Mouse (Mus musculus): ENCODE data around the gene Art5. TPM values are rescaled to one million over a fixed set of nuclear protein-coding genes. Genes with fewer than 3 reads are reported as not detected.
"Not testable (repeated sequence)": the region's sequence is repeated elsewhere in the genome, so short reads cannot be mapped to it uniquely, and the experiment has no call there.

The Art5 gene
- polyA plus RNA-seq, 1 experiment: 6.9 TPM

- Histone ChIP-seq H3K4me3 (peak overlapping the region; percentile 81), H3K27me3 (ENCODE audit: control insufficient read depth, insufficient read depth, insufficient read length) (no peaks in the 10 kb centered on the region), H3K36me3 (ENCODE audit: control insufficient read depth, insufficient read depth) (peaks cover 6% of the 10 kb centered on the region), H3ac (ENCODE audit: control insufficient read depth, insufficient read length) (peak overlapping the region; percentile 25), H3K4me2 (ENCODE audit: low read depth) (peak overlapping the region; percentile 85), H3K79me2 (ENCODE audit: control insufficient read depth, insufficient read depth) (peaks cover 50% of the 10 kb centered on the region)
- TF ChIP-seq SRF (IDR thresholded peaks at IDR 0.05; ENCODE audit: control insufficient read depth, insufficient read length, low read depth) (no peak), E2F4 (IDR thresholded peaks at IDR 0.05; ENCODE audit: insufficient read depth) (no peak), CEBPB (IDR thresholded peaks at IDR 0.05; ENCODE audit: insufficient read depth, poor library complexity, severe bottlenecking) (no peak), TCF12 (IDR thresholded peaks at IDR 0.05; ENCODE audit: insufficient read depth, poor library complexity, severe bottlenecking) (no peak), MYOG (IDR thresholded peaks at IDR 0.05; ENCODE audit: control insufficient read depth in 1 of 3, insufficient read depth in 1 of 3, insufficient read length in 2 of 3, low read depth in 2 of 3) (no peak), USF1 (IDR thresholded peaks at IDR 0.05; ENCODE audit: low read depth) (no peak), POLR2AphosphoS2 (IDR thresholded peaks at IDR 0.05; ENCODE audit: insufficient read length, low read depth) (no peak), REST (IDR thresholded peaks at IDR 0.05; ENCODE audit: insufficient read depth, insufficient read length) (no peak), MYOD1 (IDR thresholded peaks at IDR 0.05; ENCODE audit: control insufficient read depth in 1 of 3, insufficient read length in 2 of 3, low read depth in 2 of 3) (no peak), MAX (IDR thresholded peaks at IDR 0.05; ENCODE audit: low read depth) (no peak), TCF3 (IDR thresholded peaks at IDR 0.05; ENCODE audit: insufficient read length, low read depth) (no peak), POLR2A (IDR thresholded peaks at IDR 0.05; ENCODE audit: insufficient read length, low read depth) (no peak)
Observed at GRCm38 (mm10) chr7:102064655-102065045, 44.6 kb downstream of the Art5 start.

- Histone ChIP-seq H3ac (ENCODE audit: control insufficient read depth, insufficient read length) (no peak overlapping the region), H3K79me2 (ENCODE audit: control insufficient read depth, insufficient read depth) (peaks cover 58% of the 10 kb centered on the region), H3K4me2 (ENCODE audit: low read depth) (peak overlapping the region; percentile 85), H3K36me3 (ENCODE audit: control insufficient read depth, insufficient read depth) (peaks cover 14% of the 10 kb centered on the region), H3K4me3 (peak overlapping the region; percentile 81), H3K27me3 (ENCODE audit: control insufficient read depth, insufficient read depth, insufficient read length) (no peaks in the 10 kb centered on the region)
- TF ChIP-seq MYOD1 (IDR thresholded peaks at IDR 0.05; ENCODE audit: control insufficient read depth in 1 of 3, insufficient read length in 2 of 3, low read depth in 2 of 3) (no peak), MYOG (IDR thresholded peaks at IDR 0.05; ENCODE audit: control insufficient read depth in 1 of 3, insufficient read depth in 1 of 3, insufficient read length in 2 of 3, low read depth in 2 of 3) (no peak)
Observed at GRCm38 (mm10) chr7:102063891-102064290, 45.4 kb downstream of the Art5 start.

- no peak overlapping the region for H3K4me3 ChIP-seq
- H3K79me2 ChIP-seq (ENCODE audit: control insufficient read depth, insufficient read depth): peaks cover 73% of the 10 kb centered on the region
- H3K36me3 ChIP-seq (ENCODE audit: control insufficient read depth, insufficient read depth): peaks cover 20% of the 10 kb centered on the region
- TF ChIP-seq CEBPB (IDR thresholded peaks at IDR 0.05; ENCODE audit: insufficient read depth, poor library complexity, severe bottlenecking) (no peak), MAX (IDR thresholded peaks at IDR 0.05; ENCODE audit: low read depth) (no peak), TCF12 (IDR thresholded peaks at IDR 0.05; ENCODE audit: insufficient read depth, poor library complexity, severe bottlenecking) (no peak), E2F4 (IDR thresholded peaks at IDR 0.05; ENCODE audit: insufficient read depth) (no peak), REST (IDR thresholded peaks at IDR 0.05; ENCODE audit: insufficient read depth, insufficient read length) (no peak), TCF3 (IDR thresholded peaks at IDR 0.05; ENCODE audit: insufficient read length, low read depth) (no peak)
- no peak overlapping the region for H3K4me2 ChIP-seq (ENCODE audit: low read depth)
- H3ac ChIP-seq (ENCODE audit: control insufficient read depth, insufficient read length): no peak overlapping the region
- no peaks in the 10 kb centered on the region for H3K27me3 ChIP-seq (ENCODE audit: control insufficient read depth, insufficient read depth, insufficient read length)
Observed at GRCm38 (mm10) chr7:102062203-102062602, 47.1 kb downstream of the Art5 start.

DNA sequence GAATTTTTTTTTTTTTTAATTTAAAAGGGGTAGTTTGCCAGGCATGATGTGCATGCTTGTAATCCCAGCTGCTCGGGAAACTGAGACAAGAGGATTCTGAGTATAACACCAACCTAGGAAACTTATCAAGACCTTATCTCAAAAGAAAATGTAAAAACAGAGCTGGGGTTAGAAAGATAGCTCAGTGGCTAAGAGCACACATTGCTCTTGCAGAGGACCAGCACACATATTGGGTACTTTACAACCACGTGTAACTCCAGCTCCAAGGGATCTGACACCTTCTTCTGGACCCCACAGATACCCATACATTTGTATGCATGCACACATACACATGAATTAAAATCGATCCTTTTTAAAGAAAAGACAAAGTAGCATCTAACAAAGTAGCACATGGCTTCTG lies 47.9 kb downstream of the Art5 start:
- no peak overlapping the region for H3K4me2 ChIP-seq (ENCODE audit: low read depth)
- peaks cover 72% of the 10 kb centered on the region for H3K79me2 ChIP-seq (ENCODE audit: control insufficient read depth, insufficient read depth)
- H3K36me3 ChIP-seq (ENCODE audit: control insufficient read depth, insufficient read depth): peaks cover 20% of the 10 kb centered on the region
- no peak overlapping the region for H3K4me3 ChIP-seq
- H3K27me3 ChIP-seq (ENCODE audit: control insufficient read depth, insufficient read depth, insufficient read length): no peaks in the 10 kb centered on the region
- H3ac ChIP-seq (ENCODE audit: control insufficient read depth, insufficient read length): no peak overlapping the region
- no peak for TF ChIP-seq SRF (IDR thresholded peaks at IDR 0.05; ENCODE audit: control insufficient read depth, insufficient read length, low read depth)
- no peak for TF ChIP-seq POLR2AphosphoS2 (IDR thresholded peaks at IDR 0.05; ENCODE audit: insufficient read length, low read depth)
- no peak for TF ChIP-seq TCF12 (IDR thresholded peaks at IDR 0.05; ENCODE audit: insufficient read depth, poor library complexity, severe bottlenecking)
- TF ChIP-seq TCF3 (IDR thresholded peaks at IDR 0.05; ENCODE audit: insufficient read length, low read depth): no peak
- TF ChIP-seq MYOD1 (IDR thresholded peaks at IDR 0.05; ENCODE audit: control insufficient read depth in 1 of 3, insufficient read length in 2 of 3, low read depth in 2 of 3): no peak
- no peak for TF ChIP-seq REST (IDR thresholded peaks at IDR 0.05; ENCODE audit: insufficient read depth, insufficient read length)
- no peak for TF ChIP-seq MYOG (IDR thresholded peaks at IDR 0.05; ENCODE audit: control insufficient read depth in 1 of 3, insufficient read depth in 1 of 3, insufficient read length in 2 of 3, low read depth in 2 of 3)
- no peak for TF ChIP-seq E2F4 (IDR thresholded peaks at IDR 0.05; ENCODE audit: insufficient read depth)
- no peak for TF ChIP-seq CEBPB (IDR thresholded peaks at IDR 0.05; ENCODE audit: insufficient read depth, poor library complexity, severe bottlenecking)
- TF ChIP-seq MAX (IDR thresholded peaks at IDR 0.05; ENCODE audit: low read depth): no peak
- no peak for TF ChIP-seq POLR2A (IDR thresholded peaks at IDR 0.05; ENCODE audit: insufficient read length, low read depth)
- TF ChIP-seq USF1 (IDR thresholded peaks at IDR 0.05; ENCODE audit: low read depth): no peak

GRCm38 (mm10) chr7:102048524-102048923 lies 60.8 kb downstream of the Art5 start:
- H3K79me2 ChIP-seq (ENCODE audit: control insufficient read depth, insufficient read depth): peaks cover 21% of the 10 kb centered on the region
- H3K27me3 ChIP-seq (ENCODE audit: control insufficient read depth, insufficient read depth, insufficient read length); H3ac ChIP-seq (ENCODE audit: control insufficient read depth, insufficient read length); H3K4me2 ChIP-seq (ENCODE audit: low read depth); H3K4me3 ChIP-seq; H3K36me3 ChIP-seq (ENCODE audit: control insufficient read depth, insufficient read depth): not testable (repeated sequence)

Other genes starting within 250 kb of the Art5 start
- 35.1 TPM for gene Anapc15, start 245.8 kb downstream of the Art5 start, polyA plus RNA-seq (2012; fragmentation: generic; extraction: Trizol)
- 2.2 TPM for gene Folr1, start 238.7 kb downstream of the Art5 start, polyA plus RNA-seq (2012; fragmentation: generic; extraction: Trizol)
- gene Lamtor1, start 203.6 kb downstream of the Art5 start, polyA plus RNA-seq (2012; fragmentation: generic; extraction: Trizol): 202 TPM
- gene Tomt, start 203.1 kb downstream of the Art5 start, polyA plus RNA-seq (2012; fragmentation: generic; extraction: Trizol): 0.06 TPM
- gene Lrrc51, start 175.6 kb downstream of the Art5 start, polyA plus RNA-seq (2012; fragmentation: generic; extraction: Trizol): 8.8 TPM
- 60.3 TPM for gene Numa1, start 175.4 kb downstream of the Art5 start, polyA plus RNA-seq (2012; fragmentation: generic; extraction: Trizol)
- 0.84 TPM for gene Il18bp, start 90.8 kb downstream of the Art5 start, polyA plus RNA-seq (2012; fragmentation: generic; extraction: Trizol)
- gene Rnf121, start 44.0 kb downstream of the Art5 start, polyA plus RNA-seq (2012; fragmentation: generic; extraction: Trizol): 48.0 TPM
- gene Xndc1, start 44.0 kb downstream of the Art5 start, polyA plus RNA-seq (2012; fragmentation: generic; extraction: Trizol): 6.1 TPM
- gene Xntrpc, start 43.8 kb downstream of the Art5 start, polyA plus RNA-seq (2012; fragmentation: generic; extraction: Trizol): 0.12 TPM
- gene Trpc2, start 26.4 kb downstream of the Art5 start, polyA plus RNA-seq (2012; fragmentation: generic; extraction: Trizol): not detected
- 44.4 TPM for gene Art1, start 7.7 kb downstream of the Art5 start, polyA plus RNA-seq (2012; fragmentation: generic; extraction: Trizol)
- 0.04 TPM for gene Chrna10, start 7.3 kb upstream of the Art5 start, polyA plus RNA-seq (2012; fragmentation: generic; extraction: Trizol)
- 16.1 TPM for gene Nup98, start 100.7 kb upstream of the Art5 start, polyA plus RNA-seq (2012; fragmentation: generic; extraction: Trizol)
- 33.3 TPM for gene Pgap2, start 100.7 kb upstream of the Art5 start, polyA plus RNA-seq (2012; fragmentation: generic; extraction: Trizol)
- gene Rhog, start 146.6 kb upstream of the Art5 start, polyA plus RNA-seq (2012; fragmentation: generic; extraction: Trizol): 62.6 TPM
- 37.0 TPM for gene Stim1, start 158.3 kb upstream of the Art5 start, polyA plus RNA-seq (2012; fragmentation: generic; extraction: Trizol)

All from myocyte (in vitro differentiated cells).